Mouse (Mus musculus) monocyte, adult 5-6 weeks (primary cell): ENCODE data around the gene Ripor1. TPM values are rescaled to one million over a fixed set of nuclear protein-coding genes. Genes with fewer than 3 reads are reported as not detected.

Source experiments
- total RNA-seq: library from RNA; stranded (forward); fragments of 200-1000, 200-491, 200-594 nt; gene quantifications from 3 replicates; pipeline ENCODE4 v1.2.3, GENCODE M21; 2017

Gene Ripor1
- total RNA-seq, 1 experiment from 2014 or later: 1.2 TPM

Other genes starting within 250 kb of the Ripor1 start
- 0.49 TPM in 1 of 3 replicates, not detected in the others for gene Plekhg4, start 232.0 kb upstream of the Ripor1 start, total RNA-seq
- 0.32 TPM in 1 of 3 replicates, not detected in the others for gene Kctd19, start 191.8 kb upstream of the Ripor1 start, total RNA-seq
- not detected in 3 replicates for gene Lrrc36, start 191.7 kb upstream of the Ripor1 start, total RNA-seq
- 164 to 258 TPM (median 248 TPM) in 3 replicates for gene Tppp3, start 133.7 kb upstream of the Ripor1 start, total RNA-seq
- gene Zdhhc1, start 108.4 kb upstream of the Ripor1 start, total RNA-seq: 0.43 to 0.49 TPM (median 0.48 TPM) in 3 replicates
- not detected in 3 replicates for gene Hsd11b2, start 86.5 kb upstream of the Ripor1 start, total RNA-seq
- 62.8 to 77.2 TPM (median 68.8 TPM) in 3 replicates for gene Atp6v0d1, start 39.2 kb upstream of the Ripor1 start, total RNA-seq
- 75.1 to 125 TPM (median 91.9 TPM) in 3 replicates for gene Ctcf, start 31.3 kb downstream of the Ripor1 start, total RNA-seq
- gene Agrp, start 32.1 kb downstream of the Ripor1 start, total RNA-seq: 3.6 to 4.9 TPM in 2 of 3 replicates, not detected in the other
- 1.7 to 3.9 TPM (median 2.4 TPM) in 3 replicates for gene Carmil2, start 81.0 kb downstream of the Ripor1 start, total RNA-seq
- gene Acd, start 95.8 kb downstream of the Ripor1 start, total RNA-seq: 8.7 to 25.2 TPM (median 9.7 TPM) in 3 replicates
- gene Pard6a, start 95.9 kb downstream of the Ripor1 start, total RNA-seq: 21.3 to 28.7 TPM (median 21.4 TPM) in 3 replicates
- not detected in 3 replicates for gene 4933405L10Rik, start 102.4 kb downstream of the Ripor1 start, total RNA-seq
- 0.43 to 1.6 TPM in 2 of 3 replicates, not detected in the other for gene Enkd1, start 103.0 kb downstream of the Ripor1 start, total RNA-seq
- gene Gfod2, start 153.4 kb downstream of the Ripor1 start, total RNA-seq: 0.21 to 2.7 TPM in 2 of 3 replicates, not detected in the other
- 11.8 to 19.7 TPM (median 13.0 TPM) in 3 replicates for gene Ranbp10, start 222.1 kb downstream of the Ripor1 start, total RNA-seq
- 0.19 TPM in 1 of 3 replicates, not detected in the others for gene Tsnaxip1, start 222.5 kb downstream of the Ripor1 start, total RNA-seq
- 3.6 to 7.3 TPM (median 5.4 TPM) in 3 replicates for gene Cenpt, start 248.0 kb downstream of the Ripor1 start, total RNA-seq
- 12.3 to 21.2 TPM (median 20.9 TPM) in 3 replicates for gene Thap11, start 249.9 kb downstream of the Ripor1 start, total RNA-seq